Mouse (Mus musculus): ENCODE results near the gene Ptprs.

DNA sequence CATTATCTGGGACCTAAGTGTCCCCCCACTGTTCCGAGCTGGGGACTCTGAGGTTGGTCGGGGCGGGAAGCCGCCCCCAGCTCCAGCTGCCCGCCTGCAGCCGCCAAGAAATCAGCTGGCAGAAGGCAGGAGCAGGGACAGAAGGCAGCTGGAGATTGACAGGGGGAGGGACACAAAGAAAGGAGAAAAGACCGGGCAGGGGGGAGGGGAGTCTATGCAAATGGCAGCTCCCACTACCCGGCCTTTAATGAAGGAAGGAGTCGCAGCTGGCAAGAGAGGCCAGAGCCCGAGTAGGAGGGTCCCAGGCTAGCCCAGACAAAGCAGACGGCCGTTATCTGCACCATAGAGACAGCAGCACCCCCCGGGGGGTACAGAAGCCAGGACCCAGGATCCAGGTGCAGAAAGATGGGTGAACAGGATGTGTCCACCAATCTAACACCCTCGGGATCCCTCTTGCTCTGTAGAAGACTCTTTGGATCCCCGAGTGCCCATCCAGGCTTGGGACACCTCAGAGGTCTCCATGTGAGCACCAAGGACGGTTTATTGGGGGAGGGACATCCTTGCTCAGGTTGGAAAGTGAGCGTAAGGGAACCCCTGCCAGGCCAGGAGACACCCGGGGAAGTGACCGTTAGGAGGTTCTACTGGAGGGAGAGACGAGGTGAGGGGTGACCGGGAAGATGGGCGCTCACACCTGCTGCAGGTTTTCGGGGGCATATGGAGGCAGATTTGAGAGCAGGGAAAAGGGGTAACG is 1.3 kb downstream of the Ptprs start:
- TF ChIP-seq POLR2A (IDR thresholded peaks at IDR 0.05; ENCODE audit: low read depth, low read length) (no peak), CTCF (IDR thresholded peaks at IDR 0.05; ENCODE audit: borderline replicate concordance, insufficient read depth, low read length) (no peak)
